Mouse (Mus musculus) left cerebral cortex, postnatal 4 days (tissue): Measurements from ENCODE around the gene Gm20388. TPM values are rescaled to one million over a fixed set of nuclear protein-coding genes. Genes with fewer than 3 reads are reported as not detected.

Experiments
- DNase-seq: peaks from one replicate; pipeline ENCODE4 v3.0.0-alpha.2; 2022
- intact Hi-C: fragments of 180-260 bp; cut with DNase I; formaldehyde crosslinking; loops from one replicate; pipeline ENCODE4 v1.15.1; 2025
- total RNA-seq, 2 experiments: library from RNA; stranded (reverse); gene quantifications; 2 replicates each; pipeline ENCODE4 v1.2.3; 2021

Gm20388 gene
- total RNA-seq, 2 experiments from 2014 or later: 6.5 to 12.8 TPM

DNA sequence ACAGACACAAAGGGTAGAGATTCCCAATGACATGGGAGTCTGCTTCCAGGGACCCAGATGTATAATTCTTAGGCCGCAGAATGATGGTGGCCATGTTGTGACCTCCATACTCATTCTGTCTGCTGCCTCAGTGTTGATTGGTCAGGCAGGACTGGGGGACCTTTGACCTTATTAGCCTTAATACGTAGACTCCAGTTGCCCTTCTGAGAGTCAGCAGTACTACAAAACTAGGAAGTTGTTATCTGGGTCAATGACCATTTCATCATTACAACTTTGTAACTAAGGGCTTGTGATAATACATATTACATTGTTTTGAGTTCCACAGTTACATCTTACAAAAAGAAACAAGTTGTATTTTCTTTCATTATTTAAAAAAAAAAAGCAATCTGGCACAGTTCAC lies 3035.1 kb downstream of the Gm20388 start:
- no peak for DNase-seq
- intact Hi-C loops: no loop called here

DNA sequence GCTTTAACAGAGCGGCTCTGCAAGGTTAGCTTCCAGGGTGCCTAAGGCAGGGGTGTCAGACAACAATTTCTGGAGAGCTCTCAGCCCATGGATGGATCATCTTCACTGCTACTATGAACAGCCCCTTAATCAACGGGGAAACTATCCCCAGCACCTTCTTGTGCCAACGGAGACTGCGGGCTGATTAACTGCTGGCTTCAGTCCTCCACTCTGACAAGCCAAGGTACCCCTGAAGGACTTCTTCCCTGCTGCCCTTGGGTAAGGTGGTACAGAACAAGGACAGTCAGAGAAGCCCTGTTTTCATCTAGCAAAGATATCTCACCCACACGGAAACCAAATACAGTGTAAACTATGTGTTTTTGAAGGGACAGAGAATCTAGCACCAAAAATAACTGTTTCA lies 3039.1 kb downstream of the Gm20388 start:
- intact Hi-C loops: no loop called here

GRCm38 (mm10) chr8:122951456-122951855 lies 3040.8 kb downstream of the Gm20388 start:
- intact Hi-C loops: no loop called here
- DNase-seq: no peak

More for the DNA sequence above, 3039.1 kb downstream of the Gm20388 start:
- no peak for DNase-seq

- DNase-seq: no peak
- intact Hi-C loops: no loop called here
These were observed 3042.4 kb downstream of the Gm20388 start for GRCm38 (mm10) chr8:122953028-122953427.

- DNase-seq: no peak
- intact Hi-C loops: no loop called here
These were observed 3043.6 kb downstream of the Gm20388 start for GRCm38 (mm10) chr8:122954090-122954799.

DNA sequence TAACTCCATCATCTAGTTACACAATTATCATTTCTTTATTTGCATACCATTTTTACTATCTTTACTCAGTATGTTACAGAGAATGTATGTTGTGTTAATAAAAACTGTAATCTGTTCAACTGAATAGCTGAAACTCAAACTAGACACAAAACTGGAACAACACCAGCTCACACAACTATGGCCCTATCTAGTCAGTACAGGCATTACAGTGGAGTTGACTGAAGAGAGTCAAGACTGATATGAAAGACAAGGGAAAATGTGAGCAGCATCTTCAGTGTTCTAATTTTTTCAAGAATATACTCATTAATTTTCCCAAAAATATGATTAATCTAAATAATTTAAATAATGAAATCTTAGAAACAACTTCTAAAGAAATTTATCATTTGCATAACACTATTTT lies 3044.6 kb downstream of the Gm20388 start:
- intact Hi-C loops: no loop called here
- DNase-seq: no peak

- intact Hi-C loops: no loop called here
- no peak for DNase-seq
These were observed 3045.4 kb downstream of the Gm20388 start for GRCm38 (mm10) chr8:122955997-122956396.

GRCm38 (mm10) chr8:122960323-122960722 lies 3049.7 kb downstream of the Gm20388 start:
- intact Hi-C loops: no loop called here
- DNase-seq: no peak

- no peak for DNase-seq
- intact Hi-C loops: no loop called here
These were observed 3050.3 kb downstream of the Gm20388 start for GRCm38 (mm10) chr8:122960932-122961331.

DNA sequence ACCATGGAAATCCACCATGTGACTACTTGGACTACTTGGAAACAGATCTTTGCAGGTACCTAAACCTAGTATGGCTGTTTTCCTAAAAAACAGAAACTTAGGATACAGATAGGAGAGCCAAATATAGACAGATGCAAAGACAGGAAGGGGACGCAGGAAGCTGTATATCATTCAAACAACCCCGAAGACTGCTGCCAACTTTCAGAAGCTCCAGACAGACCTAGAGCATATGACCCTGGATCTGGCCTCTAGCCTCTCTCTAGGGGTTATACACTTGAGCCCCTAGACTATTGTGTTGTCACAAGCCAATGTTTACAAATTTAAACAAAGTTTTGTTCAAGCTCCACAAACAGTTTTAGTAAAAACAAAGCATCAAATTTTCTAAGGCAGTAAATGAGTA lies 3050.8 kb downstream of the Gm20388 start:
- no peak for DNase-seq
- intact Hi-C loops: no loop called here

GRCm38 (mm10) chr8:122962046-122962445 lies 3051.4 kb downstream of the Gm20388 start:
- no peak for DNase-seq
- intact Hi-C loops: no loop called here

- no peak for DNase-seq
- intact Hi-C loops: no loop called here
These were observed 3056.0 kb downstream of the Gm20388 start for GRCm38 (mm10) chr8:122966638-122967037.

DNA sequence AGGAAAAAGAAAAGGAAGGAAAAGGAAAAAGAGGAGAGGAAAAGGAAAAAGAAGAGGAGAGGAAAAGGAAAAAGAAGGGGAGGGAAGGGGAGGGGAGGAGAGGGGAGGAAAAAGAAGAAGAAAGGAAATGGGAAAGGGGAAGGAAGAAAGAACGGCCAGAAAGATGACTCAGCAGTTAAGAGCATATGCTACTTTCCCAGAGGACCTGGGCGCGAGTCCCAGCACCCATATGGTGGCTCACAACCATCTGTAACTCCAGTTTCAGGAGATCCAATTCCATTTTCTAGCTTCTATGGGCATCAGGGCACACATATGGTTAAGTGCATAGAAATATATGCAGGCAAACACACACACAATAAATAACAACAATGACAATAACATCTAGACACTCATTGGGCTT lies 3057.5 kb downstream of the Gm20388 start:
- intact Hi-C loops: no loop called here
- DNase-seq: no peak

DNA sequence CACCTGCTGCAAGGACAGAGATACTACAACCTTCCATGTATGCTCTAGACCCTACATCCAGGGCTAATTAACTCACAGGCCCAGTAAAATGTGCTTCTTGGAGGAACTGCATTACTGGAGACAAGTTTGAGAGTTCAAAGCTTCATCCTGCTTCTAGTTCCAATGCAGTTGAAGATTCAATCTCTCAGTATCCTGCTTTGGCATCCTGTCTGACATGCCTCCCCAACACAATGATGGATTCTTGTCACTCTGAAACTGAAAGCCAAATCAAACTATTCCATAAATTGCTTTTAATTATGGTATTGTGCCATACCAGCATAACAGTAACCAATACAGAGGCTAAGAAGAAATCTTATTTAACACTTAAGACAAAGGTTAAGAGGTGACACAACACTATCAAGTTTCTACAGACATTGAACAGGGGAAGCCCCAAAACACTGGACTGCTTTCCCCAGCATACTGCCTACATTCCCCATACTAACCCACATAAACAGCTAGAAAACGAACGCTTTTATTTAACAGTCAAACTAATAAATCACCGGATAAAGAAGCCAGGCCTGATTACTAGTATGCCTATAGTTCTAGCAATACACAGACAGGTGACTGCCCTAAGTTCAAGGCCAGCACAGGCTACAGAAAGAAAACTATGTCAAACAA lies 3059.5 kb downstream of the Gm20388 start:
- intact Hi-C loops: no loop called here
- DNase-seq: no peak

- intact Hi-C loops: no loop called here
These were observed 3065.4 kb downstream of the Gm20388 start for GRCm38 (mm10) chr8:122976046-122976445.

GRCm38 (mm10) chr8:122979424-122979823 lies 3068.8 kb downstream of the Gm20388 start:
- DNase-seq: no peak
- intact Hi-C loops: no loop called here

More at GRCm38 (mm10) chr8:122976046-122976445, 3065.4 kb downstream of the Gm20388 start:
- no peak for DNase-seq

DNA sequence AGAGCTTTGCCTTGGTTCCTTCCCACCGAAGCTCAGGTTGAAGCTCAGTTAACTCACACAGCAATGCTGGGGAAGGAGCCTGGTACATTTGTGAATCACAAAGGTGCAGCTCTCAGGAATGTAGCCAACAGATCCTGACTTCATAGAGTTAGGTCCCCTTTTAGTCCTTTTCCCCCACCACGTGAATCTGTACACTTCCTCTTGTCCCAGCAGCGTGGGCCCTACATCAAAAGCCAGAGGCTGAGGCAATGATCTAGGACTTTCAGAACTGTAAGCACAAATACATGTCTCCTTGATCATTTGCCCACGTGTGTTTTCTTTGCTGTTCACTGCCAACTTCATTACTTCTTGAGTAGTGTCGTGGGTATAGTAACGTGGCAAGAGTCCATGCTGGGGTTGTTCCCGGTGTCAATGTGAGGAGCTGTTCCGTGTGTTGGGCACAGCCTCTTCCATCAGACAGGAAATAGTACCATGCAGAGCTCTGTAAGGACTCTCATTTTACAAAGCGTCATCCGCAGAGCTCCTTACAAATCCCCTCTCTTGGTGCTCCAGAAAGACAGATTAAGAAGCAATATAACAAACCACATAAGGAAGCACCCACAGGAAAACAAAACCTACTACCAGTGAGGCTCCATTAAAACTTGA lies 3069.3 kb downstream of the Gm20388 start:
- intact Hi-C loops: no loop called here
- no peak for DNase-seq

DNA sequence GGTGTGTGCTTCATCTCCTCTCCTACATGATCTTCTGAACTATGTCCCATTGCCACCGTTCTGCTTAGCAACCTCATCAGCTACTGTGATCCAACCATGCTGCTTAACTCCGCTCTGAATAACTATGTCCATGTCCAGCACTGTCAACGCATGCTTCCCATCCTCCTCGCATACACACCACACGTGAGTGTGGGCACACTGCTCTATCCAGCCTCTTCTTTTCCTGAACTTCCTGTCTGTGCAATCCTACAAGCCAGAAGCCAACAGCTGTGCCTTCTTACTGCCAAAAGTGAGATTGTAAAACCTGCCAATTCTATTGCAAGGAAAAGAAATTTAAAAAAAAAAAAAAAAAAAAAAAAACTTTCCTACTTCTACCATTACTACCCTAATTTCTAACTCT lies 3071.0 kb downstream of the Gm20388 start:
- intact Hi-C loops: no loop called here
- DNase-seq: no peak

DNA sequence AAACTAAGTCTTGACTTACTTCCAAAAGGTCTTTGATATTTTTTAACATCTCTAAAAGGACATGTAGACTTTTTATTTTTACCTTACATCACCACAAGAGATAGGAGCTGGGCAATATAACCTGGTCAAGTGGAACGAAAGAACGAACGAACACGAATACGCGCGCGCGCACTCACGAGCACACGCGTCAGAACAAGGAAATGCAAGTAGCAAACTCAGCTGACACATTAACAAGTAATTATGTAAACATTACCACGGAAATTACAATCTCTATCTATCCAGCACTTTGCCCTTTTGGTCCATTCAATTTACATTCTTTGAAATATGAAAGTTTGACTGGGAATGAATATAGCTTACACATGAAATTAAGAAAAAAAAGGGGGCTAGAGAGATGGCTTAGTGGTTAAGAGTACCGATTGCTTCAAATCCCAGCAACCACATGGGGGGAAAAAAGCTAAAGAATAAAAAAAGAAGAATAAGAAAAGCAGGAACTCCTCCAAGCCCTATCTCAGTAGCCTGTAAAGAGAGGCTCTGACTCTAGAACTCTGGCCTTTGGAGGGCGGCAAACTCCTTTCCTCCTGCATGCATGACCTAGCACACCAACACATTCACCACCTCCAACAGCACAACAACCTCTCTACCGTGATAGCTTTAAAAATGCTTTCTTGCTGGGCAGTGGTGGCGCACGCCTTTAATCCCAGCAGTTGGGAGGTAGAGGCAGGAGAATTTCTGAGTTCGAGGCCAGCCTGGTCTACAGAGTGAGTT lies 3072.7 kb downstream of the Gm20388 start:
- no peak for DNase-seq
- intact Hi-C loops: no loop called here

DNA sequence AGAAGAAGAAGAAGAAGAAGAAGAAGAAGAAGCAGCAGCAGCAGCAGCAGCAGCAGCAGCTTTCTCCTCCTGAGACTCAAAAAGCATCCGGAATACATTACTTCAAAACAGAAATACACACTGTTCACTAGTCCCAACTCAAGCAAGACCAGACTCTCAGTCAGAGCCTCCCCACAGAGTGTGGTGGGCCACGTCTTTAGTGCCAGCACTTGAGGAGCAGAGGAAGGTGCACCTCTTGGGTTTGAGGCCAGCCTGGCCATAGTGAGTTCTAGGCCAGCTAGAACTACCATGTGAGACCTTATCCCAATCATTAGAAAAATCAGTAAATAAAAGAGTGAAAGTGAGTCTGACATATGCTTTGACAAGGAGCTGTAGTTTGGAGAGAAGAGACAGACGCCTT lies 3073.5 kb downstream of the Gm20388 start:
- no peak for DNase-seq
- intact Hi-C loops: no loop called here

GRCm38 (mm10) chr8:122986501-122987184 lies 3076.0 kb downstream of the Gm20388 start:
- intact Hi-C loops: no loop called here
- no peak for DNase-seq
